ENCODE assay signal across 8 mouse cellular contexts in the genomic region with DNA sequence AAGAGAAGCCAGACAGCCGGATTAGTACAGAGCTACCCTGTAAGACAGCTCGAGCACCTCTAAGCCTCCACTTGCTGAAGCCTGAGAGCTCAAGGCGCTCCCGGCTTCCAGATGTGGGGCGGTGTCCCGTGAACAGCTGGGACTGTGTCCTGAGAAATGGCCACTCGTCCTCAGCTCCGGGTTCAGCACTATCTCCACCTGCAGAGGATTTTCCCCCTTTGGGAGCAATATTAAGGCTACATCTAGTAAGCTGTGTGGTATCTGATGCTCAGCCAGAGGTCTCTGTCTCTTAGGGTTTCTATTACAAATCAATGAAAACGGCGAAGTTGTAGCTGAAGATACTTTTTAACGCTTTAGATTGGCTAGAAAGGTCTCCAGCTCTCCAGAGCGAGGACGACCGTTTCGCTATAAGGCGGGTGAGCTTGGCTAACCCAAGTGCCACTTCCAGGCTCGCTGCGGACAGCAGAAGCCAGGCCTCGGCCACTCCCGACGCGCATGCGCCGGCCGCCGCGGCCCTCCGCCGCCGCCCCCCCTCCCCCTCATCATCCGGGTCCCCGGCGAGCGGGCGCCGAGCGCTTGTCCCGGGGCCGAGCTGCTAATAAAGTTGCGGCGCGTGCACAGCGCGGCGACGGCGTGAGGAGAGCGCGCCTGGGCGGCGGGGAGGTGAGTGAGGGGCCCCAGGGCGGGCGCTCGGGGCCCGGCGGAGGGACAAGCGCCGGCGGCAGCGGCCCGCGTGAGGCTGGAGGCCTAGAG. TPM values are rescaled to one million over a fixed set of nuclear protein-coding genes. Genes with fewer than 3 reads are reported as not detected.
DNase-seq lines count a peak whose midpoint lies in the region; ATAC-seq and TF ChIP-seq lines count a peak whose summit lies in the region.

Gene Smad5, plus strand, starts transcription at position 542 of the 753 bp plus-strand sequence.

- H3K36me3 ChIP-seq in ES-Bruce4 (ENCODE audit: control insufficient read depth, insufficient read depth, low read length, poor library complexity, severe bottlenecking): no peaks in the 10 kb centered on the region
- 0 out of 2 replicates have a peak, but pooled peaks cover 4% of the 10 kb centered on the region for H3K36me3 ChIP-seq in forebrain, embryonic 14.5 days (ENCODE audit: control insufficient read depth, insufficient read depth, low read length)
- no peaks in the 10 kb centered on the region for H3K36me3 ChIP-seq in neural tube, embryonic 14.5 days (ENCODE audit: control insufficient read depth, insufficient read depth, low read length)

- DNase-seq in c-Kit-positive CD71-positive TER-119-negative erythroid progenitor cells, embryonic 14.5 days (ENCODE audit: low read depth): peak; percentile 54
- DNase-seq in forebrain, embryonic 14.5 days (ENCODE audit: low spot score): peak; percentile 94
- DNase-seq in heart, postnatal 10 days: peak; percentile 91 to 92
- peak; percentile 67 for DNase-seq in large intestine, adult 2 months (ENCODE audit: low read depth, low spot score)
- DNase-seq in lung, adult 18-20 months: peak; percentile 84 to 89
- peak; percentile 91 for DNase-seq in testis, postnatal 10 days (ENCODE audit: low spot score)

- peak; percentile 38 for TF ChIP-seq POLR2A in ES-Bruce4 (IDR thresholded peaks at IDR 0.05; ENCODE audit: insufficient read depth, low read length)

- peaks cover 3% of the 10 kb centered on the region for H3K4me1 ChIP-seq in ES-Bruce4 (ENCODE audit: control insufficient read depth, insufficient read depth, low read length)
- peaks cover 36% of the 10 kb centered on the region for H3K4me1 ChIP-seq in forebrain, embryonic 14.5 days (ENCODE audit: control insufficient read depth, insufficient read depth, low read length)
- peaks cover 39% of the 10 kb centered on the region for H3K4me1 ChIP-seq in neural tube, embryonic 14.5 days (ENCODE audit: control insufficient read depth, insufficient read depth, low read length)

- H3K4me3 ChIP-seq in ES-Bruce4 (ENCODE audit: low read depth, low read length): peak within 1 kb of the TSS; percentile 77
- H3K4me3 ChIP-seq in forebrain, embryonic 14.5 days (ENCODE audit: low read depth, low read length): peak within 1 kb of the TSS; percentile 69
- peak within 1 kb of the TSS; percentile 71 for H3K4me3 ChIP-seq in neural tube, embryonic 14.5 days (ENCODE audit: low read depth, low read length)

- peak within 1 kb of the TSS; percentile 78 for H3K4me2 ChIP-seq in forebrain, embryonic 14.5 days (ENCODE audit: low read length)
- peak within 1 kb of the TSS; percentile 65 for H3K4me2 ChIP-seq in neural tube, embryonic 14.5 days (ENCODE audit: low read depth, low read length)

- H3K27ac ChIP-seq in ES-Bruce4 (ENCODE audit: insufficient read depth, low read length): peak within 1 kb of the TSS; percentile 60
- peak within 1 kb of the TSS; percentile 99 for H3K27ac ChIP-seq in forebrain, embryonic 14.5 days (ENCODE audit: low read depth, low read length)
- H3K27ac ChIP-seq in neural tube, embryonic 14.5 days (ENCODE audit: low read depth, low read length): peak within 1 kb of the TSS; percentile 99

- no peaks in the 10 kb centered on the region for H3K9me3 ChIP-seq in ES-Bruce4 (replicated peaks; ENCODE audit: control insufficient read depth, insufficient read depth, low read length, poor library complexity, severe bottlenecking)
- no peaks in the 10 kb centered on the region for H3K9me3 ChIP-seq in forebrain, embryonic 14.5 days (replicated peaks; ENCODE audit: control insufficient read depth, low read length)
- no peaks in the 10 kb centered on the region for H3K9me3 ChIP-seq in neural tube, embryonic 14.5 days (ENCODE audit: control insufficient read depth, low read length)

- intact Hi-C loops in heart, postnatal 10 days (cut with DNase I): no loop called here

- TF ChIP-seq CTCF in ES-Bruce4 (IDR thresholded peaks at IDR 0.05; ENCODE audit: low read depth, low read length): no peak

- 3% methylated on average over 58 of the region's 62 CpGs for WGBS in forebrain, embryonic 14.5 days
- 3% methylated on average over 62 of the region's 62 CpGs for WGBS in large intestine, adult 2 months
- 6% methylated on average over 40 of the region's 62 CpGs for WGBS in neural tube, embryonic 14.5 days

- H3K9ac ChIP-seq in ES-Bruce4 (ENCODE audit: low read depth, poor library complexity, severe bottlenecking): peak within 1 kb of the TSS; percentile 95
- peak within 1 kb of the TSS; percentile 92 for H3K9ac ChIP-seq in forebrain, embryonic 14.5 days (ENCODE audit: low read length)
- peak within 1 kb of the TSS; percentile 92 for H3K9ac ChIP-seq in neural tube, embryonic 14.5 days (replicated peaks; ENCODE audit: low read depth, low read length)

- no peaks in the 10 kb centered on the region for H3K27me3 ChIP-seq in ES-Bruce4 (ENCODE audit: control insufficient read depth, insufficient read depth, low read length, poor library complexity, severe bottlenecking)
- H3K27me3 ChIP-seq in forebrain, embryonic 14.5 days (replicated peaks; ENCODE audit: control insufficient read depth, insufficient read depth, low read length): no peaks in the 10 kb centered on the region
- no peaks in the 10 kb centered on the region for H3K27me3 ChIP-seq in neural tube, embryonic 14.5 days (ENCODE audit: control insufficient read depth, insufficient read depth, low read length)

- ATAC-seq in forebrain, embryonic 14.5 days: peak; percentile 80
- peak; percentile 82 for ATAC-seq in neural tube, embryonic 14.5 days (ENCODE audit: low read depth)

- no peak for TF ChIP-seq EP300 in ES-Bruce4 (IDR thresholded peaks at IDR 0.05; ENCODE audit: insufficient read depth, low read depth, low read length)

RNA-seq across cellular contexts. Expression of gene Smad5, which starts in this region (rescaled TPM):
- polyA plus RNA-seq in ES-Bruce4 (2011; ENCODE audit: insufficient read depth, insufficient read length, low read depth, missing spikeins): 27.1 and 34.2 TPM in 2 replicates
- polyA plus RNA-seq in forebrain, embryonic 14.5 days (2014; fragmentation: Nextera tagmentation; extraction: Ambion mirVana): 39.7 and 45.8 TPM in 2 replicates
- total RNA-seq in heart, postnatal 10 days (2021): 10 to 100 TPM; 44.2 to 48.9 TPM
- polyA plus RNA-seq in large intestine, adult 2 months (2012; rRNA removed): 7.2 and 9.8 TPM in 2 replicates
- polyA plus RNA-seq in neural tube, embryonic 14.5 days (2014; fragmentation: Nextera tagmentation; extraction: Ambion mirVana): 33.2 and 37.7 TPM in 2 replicates

Comparison
In these comparisons a context has a peak if more than half of its experiments do, and no peak if none do; other contexts are left out.
1. Peak in every context shown above with its lines: DNase-seq, ATAC-seq, H3K4me3 ChIP-seq and H3K27ac ChIP-seq.